Mouse (Mus musculus) cortical plate, adult 2 months (tissue): ENCODE results near the gene Tnrc6b.

Source experiments
- CTCF ChIP-seq: fragments of 200-500 bp; IDR thresholded peaks from 2 replicates; pipeline ENCODE4 v1.5.1; 2011; ENCODE audit warnings: mild to moderate bottlenecking, control low read depth, low read length; ENCODE audit not compliant: insufficient read depth; ENCODE audit errors: extremely low read depth
- POLR2A ChIP-seq: fragments of 200-500 bp; IDR thresholded peaks from 2 replicates; pipeline ENCODE4 v1.6.1; 2011; ENCODE audit warnings: mild to moderate bottlenecking, low read length, control low read depth; ENCODE audit not compliant: insufficient read depth; ENCODE audit errors: extremely low read depth

GRCm38 (mm10) chr15:80762621-80763020 is 51.5 kb downstream of the Tnrc6b start:
- TF ChIP-seq POLR2A (no peak), CTCF (no peak)
